Mouse (Mus musculus): ENCODE data around the gene Cap2.

Cap2 gene

GRCm38 (mm10) chr13:46632796-46633195 lies 131.1 kb downstream of the Cap2 start:
- DNase-seq (ENCODE audit: low read depth, low spot score): peak; percentile 72

- peak; percentile 41 for DNase-seq (ENCODE audit: low read depth, low spot score)
Observed at GRCm38 (mm10) chr13:46633320-46634132, 131.9 kb downstream of the Cap2 start.

- DNase-seq (ENCODE audit: low read depth, low spot score): no peak
Observed at GRCm38 (mm10) chr13:46634133-46634488, 132.5 kb downstream of the Cap2 start.

GRCm38 (mm10) chr13:46640608-46641468 lies 139.2 kb downstream of the Cap2 start:
- DNase-seq (ENCODE audit: low read depth, low spot score): no peak

GRCm38 (mm10) chr13:46642318-46642717 lies 140.7 kb downstream of the Cap2 start:
- DNase-seq (ENCODE audit: low read depth, low spot score): peak; percentile 72

GRCm38 (mm10) chr13:46644175-46644574 lies 142.5 kb downstream of the Cap2 start:
- DNase-seq (ENCODE audit: low read depth, low spot score): no peak

GRCm38 (mm10) chr13:46645476-46645875 lies 143.8 kb downstream of the Cap2 start:
- DNase-seq (ENCODE audit: low read depth, low spot score): peak; percentile 82

GRCm38 (mm10) chr13:46651853-46652252 lies 150.2 kb downstream of the Cap2 start:
- DNase-seq (ENCODE audit: low read depth, low spot score): no peak

GRCm38 (mm10) chr13:46652671-46653070 lies 151.0 kb downstream of the Cap2 start:
- DNase-seq (ENCODE audit: low read depth, low spot score): no peak

GRCm38 (mm10) chr13:46653671-46654070 lies 152.0 kb downstream of the Cap2 start:
- DNase-seq (ENCODE audit: low read depth, low spot score): no peak

GRCm38 (mm10) chr13:46654566-46654965 lies 152.9 kb downstream of the Cap2 start:
- DNase-seq (ENCODE audit: low read depth, low spot score): no peak

- DNase-seq (ENCODE audit: low read depth, low spot score): peak; percentile 72
Observed at GRCm38 (mm10) chr13:46659211-46659610, 157.6 kb downstream of the Cap2 start.

GRCm38 (mm10) chr13:46663461-46663964 lies 161.9 kb downstream of the Cap2 start:
- peak; percentile 67 for DNase-seq (ENCODE audit: low read depth, low spot score)

- peak; percentile 92 for DNase-seq (ENCODE audit: low read depth, low spot score)
Observed at GRCm38 (mm10) chr13:46669048-46669619, 167.5 kb downstream of the Cap2 start, which contains the start of gene Fam8a1. Gene Fam8a1, plus strand, starts transcription at chr13:46669522.

- DNase-seq (ENCODE audit: low read depth, low spot score): peak; percentile 17
Observed at GRCm38 (mm10) chr13:46669620-46670271, 168.1 kb downstream of the Cap2 start.

- peak; percentile 17 for DNase-seq (ENCODE audit: low read depth, low spot score)
Observed at GRCm38 (mm10) chr13:46670514-46670913, 168.9 kb downstream of the Cap2 start.

- no peak for DNase-seq (ENCODE audit: low read depth, low spot score)
Observed at GRCm38 (mm10) chr13:46674601-46675000, 173.0 kb downstream of the Cap2 start.

- no peak for DNase-seq (ENCODE audit: low read depth, low spot score)
Observed at GRCm38 (mm10) chr13:46677721-46678120, 176.1 kb downstream of the Cap2 start.

- no peak for DNase-seq (ENCODE audit: low read depth, low spot score)
Observed at GRCm38 (mm10) chr13:46682921-46683320, 181.3 kb downstream of the Cap2 start.

- DNase-seq (ENCODE audit: low read depth, low spot score): no peak
Observed at GRCm38 (mm10) chr13:46683370-46683769, 181.7 kb downstream of the Cap2 start.

GRCm38 (mm10) chr13:46690559-46691241 lies 189.1 kb downstream of the Cap2 start:
- peak; percentile 50 for DNase-seq (ENCODE audit: low read depth, low spot score)

All from R1 (cell line).